Mouse (Mus musculus) liver, embryonic 16.5 days (tissue): Measurements from ENCODE around the gene Cdc42se1. TPM values are rescaled to one million over a fixed set of nuclear protein-coding genes. Genes with fewer than 3 reads are reported as not detected.

ENCODE experiments used
- ATAC-seq: fragments of 200-750 bp; cut with Nextera tagmentation; 2 replicates; pipeline ENCODE4 v1.8.0; 2017; ENCODE audit warnings: low read depth, mild to moderate bottlenecking, moderate number of reproducible peaks, moderate library complexity
- H3K27ac ChIP-seq: fragments of 300-500 bp; sonication (generic); 2 replicates; pipeline ENCODE4 v1.5.1; 2014; ENCODE audit warnings: mild to moderate bottlenecking, low read length
- H3K27me3 ChIP-seq: fragments of 300-500 bp; sonication (generic); 2 replicates; pipeline ENCODE4 v1.6.1; 2014; ENCODE audit warnings: low read depth, low read length, mixed read lengths; ENCODE audit not compliant: control insufficient read depth, insufficient read depth
- H3K36me3 ChIP-seq: fragments of 300-500 bp; sonication (generic); 2 replicates; pipeline ENCODE4 v1.6.1; 2014; ENCODE audit warnings: mild to moderate bottlenecking; ENCODE audit not compliant: control insufficient read depth, insufficient read depth
- H3K4me1 ChIP-seq: fragments of 300-500 bp; sonication (generic); 2 replicates; pipeline ENCODE4 v1.6.1; 2014; ENCODE audit warnings: low read depth, low read length, mixed read lengths; ENCODE audit not compliant: control insufficient read depth
- H3K4me2 ChIP-seq: fragments of 300-500 bp; sonication (generic); 2 replicates; pipeline ENCODE4 v1.6.1; 2014; ENCODE audit warnings: low read depth, low read length, mixed read lengths
- H3K4me3 ChIP-seq: fragments of 300-500 bp; sonication (generic); 2 replicates; pipeline ENCODE4 v1.5.1; 2014; ENCODE audit warnings: low read depth, mild to moderate bottlenecking, low read length
- H3K9ac ChIP-seq: fragments of 300-500 bp; sonication (generic); 2 replicates; pipeline ENCODE4 v1.6.1; 2014; ENCODE audit warnings: low read depth, low read length
- H3K9me3 ChIP-seq: fragments of 300-500 bp; sonication (generic); replicated peaks from 2 replicates; pipeline ENCODE4 v1.6.1; 2016; ENCODE audit warnings: low read length; ENCODE audit not compliant: control insufficient read depth
- WGBS: fragments of 180-500 bp; shearing (Covaris S2); extraction: QIAGEN DNeasy Blood & Tissue Kit; methylation state at CpG from one replicate; pipeline ENCODE4 v1.1.7; 2014; ENCODE audit not compliant: insufficient replicate concordance; 5-methylcytosine and 5-hydroxymethylcytosine counted together
- polyA plus RNA-seq: library from polyadenylated mRNA; unstranded; fragments of >200 nt; fragmentation: Nextera tagmentation; extraction: Ambion mirVana; gene quantifications from 2 replicates; pipeline ENCODE4 v1.2.1, GENCODE M21; 2015

Gene Cdc42se1
- polyA plus RNA-seq, 1 experiment from 2014 or later: 36.4 TPM

DNA sequence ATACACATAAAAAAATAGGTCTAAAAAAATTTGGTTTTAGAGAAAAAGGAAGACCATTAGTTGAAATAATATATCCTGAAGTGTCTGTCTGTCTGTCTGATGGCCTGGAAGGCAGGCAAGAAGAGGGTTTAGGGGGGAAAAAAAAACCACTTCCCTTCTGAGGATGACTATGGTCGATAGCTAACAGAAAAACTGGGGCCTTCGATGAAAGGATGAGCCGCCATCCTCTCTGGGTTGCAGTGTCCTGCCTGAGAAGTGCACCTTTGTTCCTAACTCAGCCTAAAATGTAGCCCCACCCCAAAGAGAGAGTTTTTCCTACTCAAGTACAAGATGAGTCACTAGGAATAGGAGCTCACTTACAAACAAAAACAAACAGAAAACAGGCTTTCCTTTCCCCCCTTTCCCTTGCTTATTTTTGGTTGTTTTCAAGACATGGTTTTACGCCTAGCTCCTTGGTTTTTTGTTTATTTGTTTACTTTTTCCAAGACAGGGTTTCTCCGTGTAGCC, 47.9 kb downstream of the Cdc42se1 start:
- no peaks in the 10 kb centered on the region for H3K27me3 ChIP-seq
- H3K4me1 ChIP-seq: peaks cover 50% of the 10 kb centered on the region
- ATAC-seq: no peak
- H3K4me2 ChIP-seq: no peak overlapping the region
- no peaks in the 10 kb centered on the region for H3K36me3 ChIP-seq
- H3K9me3 ChIP-seq: no peaks in the 10 kb centered on the region
- WGBS: 42% methylated on average over 5 of the region's 5 CpGs
- H3K27ac ChIP-seq: peak overlapping the region; percentile 3
- no peak overlapping the region for H3K9ac ChIP-seq
- H3K4me3 ChIP-seq: no peak overlapping the region

DNA sequence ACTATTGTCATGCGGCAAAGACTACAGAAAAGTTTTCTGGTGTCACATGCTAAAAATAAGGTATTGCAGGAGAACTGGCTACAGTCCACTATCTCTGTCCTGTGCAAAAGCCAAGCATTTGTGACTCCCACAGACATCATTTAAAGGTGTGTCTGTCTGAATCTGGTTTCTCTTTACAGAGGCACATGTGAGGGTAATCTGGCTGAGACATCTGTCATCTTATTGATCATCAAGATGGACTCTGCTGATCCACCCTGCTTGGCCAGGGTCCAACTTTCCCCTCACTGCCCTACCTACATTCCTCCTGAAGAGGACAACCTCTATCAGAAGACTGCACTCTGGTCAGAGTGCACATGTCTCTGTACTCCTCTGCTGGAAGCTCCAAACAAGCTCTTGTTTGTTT, 48.6 kb downstream of the Cdc42se1 start:
- WGBS: 79% methylated on average over 1 of the region's 1 CpGs
- ATAC-seq: no peak
- Histone ChIP-seq H3K4me1 (peaks cover 50% of the 10 kb centered on the region), H3K27ac (peak overlapping the region; percentile 3), H3K4me2 (no peak overlapping the region), H3K9ac (no peak overlapping the region), H3K36me3 (no peaks in the 10 kb centered on the region), H3K4me3 (no peak overlapping the region), H3K27me3 (no peaks in the 10 kb centered on the region), H3K9me3 (no peaks in the 10 kb centered on the region)

- H3K27me3 ChIP-seq: no peaks in the 10 kb centered on the region
- peak overlapping the region; percentile 90 for H3K4me2 ChIP-seq
- WGBS: 8% methylated on average over 8 of the region's 8 CpGs
- ATAC-seq: no peak
- H3K4me1 ChIP-seq: peaks cover 58% of the 10 kb centered on the region
- H3K9ac ChIP-seq: peak overlapping the region; percentile 92
- no peaks in the 10 kb centered on the region for H3K36me3 ChIP-seq
- peak overlapping the region; percentile 81 for H3K4me3 ChIP-seq
- no peaks in the 10 kb centered on the region for H3K9me3 ChIP-seq
- H3K27ac ChIP-seq: peak overlapping the region; percentile 90
Observed at GRCm38 (mm10) chr3:95280747-95281146, 52.2 kb downstream of the Cdc42se1 start.

DNA sequence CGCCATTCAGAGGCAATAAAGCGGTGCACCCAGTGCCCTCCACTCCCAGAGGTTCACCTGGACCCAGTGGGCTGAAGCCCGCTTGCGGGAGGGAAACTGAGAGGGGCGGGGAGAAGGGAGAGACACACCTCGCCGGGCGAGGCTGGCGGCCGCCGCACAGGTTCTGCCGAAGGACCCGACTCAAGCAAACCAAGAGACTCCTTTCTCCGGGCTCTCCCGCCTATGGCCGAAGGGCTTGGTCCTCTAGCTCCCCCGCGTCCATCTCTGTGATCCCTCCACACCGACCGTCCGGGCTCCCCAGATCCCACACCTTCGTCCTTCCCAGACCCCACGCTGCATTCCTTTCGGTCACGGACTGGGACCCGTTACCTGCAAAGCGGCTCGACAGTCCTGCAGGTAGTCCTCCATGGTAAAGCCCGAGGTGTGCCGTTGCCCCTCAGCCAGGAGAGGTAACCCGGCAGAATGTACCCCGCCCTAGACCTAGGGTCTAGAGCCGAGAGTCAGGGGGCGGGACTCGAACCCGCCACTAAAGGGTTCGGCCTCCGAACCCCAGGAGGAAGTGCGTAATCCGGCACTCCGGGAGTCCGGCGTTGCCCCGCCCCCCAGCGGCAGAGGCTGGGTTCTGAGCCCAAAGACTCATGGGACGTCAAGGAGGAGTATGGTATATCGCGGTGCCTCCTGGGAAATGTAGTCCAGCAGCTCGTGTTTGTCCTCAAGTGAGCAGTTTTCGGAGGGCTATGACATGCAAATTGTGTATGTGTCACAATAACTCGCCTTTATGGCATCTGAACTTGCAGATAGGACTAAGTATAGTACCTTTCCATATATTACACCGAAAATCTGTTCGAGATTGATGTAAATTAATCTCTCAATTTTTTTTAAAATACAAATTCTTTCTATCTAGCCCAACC, 52.9 kb downstream of the Cdc42se1 start, which contains the start of the genes Mindy1 and Prune1:
Gene Mindy1 (plus strand): TSS at position 130 of the 911 bp plus-strand sequence.
Gene Prune1 (minus strand): TSS at position 861 of the 911 bp plus-strand sequence.
- no peaks in the 10 kb centered on the region for H3K9me3 ChIP-seq
- no peaks in the 10 kb centered on the region for H3K36me3 ChIP-seq
- peak within 1 kb of the TSS; percentile 90 for H3K4me2 ChIP-seq
- under 1% methylated on average over 53 of the region's 53 CpGs for WGBS
- ATAC-seq: peak; percentile 86
- H3K27ac ChIP-seq: peak within 1 kb of the TSS; percentile 90
- H3K27me3 ChIP-seq: no peaks in the 10 kb centered on the region
- H3K9ac ChIP-seq: peak within 1 kb of the TSS; percentile 95
- peaks cover 62% of the 10 kb centered on the region for H3K4me1 ChIP-seq
- H3K4me3 ChIP-seq: peak within 1 kb of the TSS; percentile 83

GRCm38 (mm10) chr3:95282381-95282864, 53.9 kb downstream of the Cdc42se1 start:
- 0% methylated on average over 11 of the region's 11 CpGs for WGBS
- Histone ChIP-seq H3K27ac (peak overlapping the region; percentile 89), H3K4me2 (peak overlapping the region; percentile 90), H3K36me3 (no peaks in the 10 kb centered on the region), H3K27me3 (no peaks in the 10 kb centered on the region), H3K9ac (peak overlapping the region; percentile 95), H3K9me3 (no peaks in the 10 kb centered on the region), H3K4me3 (peak overlapping the region; percentile 83), H3K4me1 (peaks cover 53% of the 10 kb centered on the region)
- ATAC-seq: peak; percentile 32

- Histone ChIP-seq H3K9ac (peak overlapping the region; percentile 95), H3K27me3 (no peaks in the 10 kb centered on the region), H3K4me2 (peak overlapping the region; percentile 90), H3K4me3 (peak overlapping the region; percentile 83), H3K9me3 (no peaks in the 10 kb centered on the region), H3K36me3 (peaks cover 4% of the 10 kb centered on the region), H3K4me1 (peaks cover 52% of the 10 kb centered on the region), H3K27ac (peak overlapping the region; percentile 89)
- ATAC-seq: peak; percentile 72
- whole genome bisulfite sequencing: under 1% methylated on average over 49 of the region's 51 CpGs
Observed at GRCm38 (mm10) chr3:95282865-95283588, 54.5 kb downstream of the Cdc42se1 start.

GRCm38 (mm10) chr3:95283589-95283941, 55.0 kb downstream of the Cdc42se1 start:
- no peaks in the 10 kb centered on the region for H3K27me3 ChIP-seq
- H3K36me3 ChIP-seq: peaks cover 9% of the 10 kb centered on the region
- no peak for ATAC-seq
- peaks cover 48% of the 10 kb centered on the region for H3K4me1 ChIP-seq
- 3% methylated on average over 7 of the region's 7 CpGs for WGBS
- peak overlapping the region; percentile 83 for H3K4me3 ChIP-seq
- H3K27ac ChIP-seq: peak overlapping the region; percentile 89
- H3K9me3 ChIP-seq: no peaks in the 10 kb centered on the region
- peak overlapping the region; percentile 95 for H3K9ac ChIP-seq
- peak overlapping the region; percentile 90 for H3K4me2 ChIP-seq

GRCm38 (mm10) chr3:95284062-95284461, 55.5 kb downstream of the Cdc42se1 start:
- Histone ChIP-seq H3K36me3 (peaks cover 10% of the 10 kb centered on the region), H3K27me3 (no peaks in the 10 kb centered on the region), H3K9ac (peak overlapping the region; percentile 95), H3K4me2 (peak overlapping the region; percentile 90), H3K9me3 (no peaks in the 10 kb centered on the region), H3K27ac (peak overlapping the region; percentile 89), H3K4me3 (peak overlapping the region; percentile 83), H3K4me1 (peaks cover 44% of the 10 kb centered on the region)
- ATAC-seq: no peak
- 13% methylated on average over 1 of the region's 1 CpGs for WGBS
